Mouse (Mus musculus) midbrain, postnatal 0 days (tissue): ENCODE data around the gene Avpr2. TPM values are rescaled to one million over a fixed set of nuclear protein-coding genes. Genes with fewer than 3 reads are reported as not detected.

Source experiments
- ATAC-seq: fragments of 200-750 bp; cut with Nextera tagmentation; 2 replicates; pipeline ENCODE4 v1.8.0; 2017; ENCODE audit warnings: moderate number of reproducible peaks, mild to moderate bottlenecking, moderate TSS enrichment, moderate library complexity; ENCODE audit not compliant: low FRiP score
- DNase-seq: peaks from one replicate; pipeline ENCODE4 v3.0.0-alpha.2; 2015; ENCODE audit warnings: low spot score
- H3K27ac ChIP-seq: fragments of 300-500 bp; sonication (generic); 2 replicates; pipeline ENCODE4 v1.5.1; 2014; ENCODE audit warnings: low read depth, mild to moderate bottlenecking, low read length, mixed read lengths
- H3K27me3 ChIP-seq: fragments of 300-500 bp; sonication (generic); 2 replicates; pipeline ENCODE4 v1.6.1; 2014; ENCODE audit warnings: low read length, control low read depth, mixed read lengths; ENCODE audit not compliant: insufficient read depth
- H3K36me3 ChIP-seq: fragments of 300-500 bp; sonication (generic); 2 replicates; pipeline ENCODE4 v1.6.1; 2014; ENCODE audit warnings: low read length, control low read depth, mixed read lengths; ENCODE audit not compliant: insufficient read depth
- H3K4me1 ChIP-seq: fragments of 300-500 bp; sonication (generic); 2 replicates; pipeline ENCODE4 v1.6.1; 2014; ENCODE audit warnings: mild to moderate bottlenecking, control low read depth, antibody characterized with exemption, low read length, mixed read lengths; ENCODE audit not compliant: insufficient read depth
- H3K4me2 ChIP-seq: fragments of 300-500 bp; sonication (generic); 2 replicates; pipeline ENCODE4 v1.6.1; 2014; ENCODE audit warnings: low read depth, mild to moderate bottlenecking, low read length, mixed read lengths; ENCODE audit not compliant: poor library complexity, severe bottlenecking
- H3K4me3 ChIP-seq: fragments of 300-500 bp; sonication (generic); 2 replicates; pipeline ENCODE4 v1.5.1; 2014; ENCODE audit warnings: low read depth, mild to moderate bottlenecking, low read length, moderate library complexity
- H3K9ac ChIP-seq: fragments of 300-500 bp; sonication (generic); replicated peaks from 2 replicates; pipeline ENCODE4 v1.6.1; 2014; ENCODE audit warnings: mild to moderate bottlenecking, low read length, moderate library complexity, mixed read lengths; ENCODE audit not compliant: poor library complexity, severe bottlenecking
- H3K9me3 ChIP-seq: fragments of 300-500 bp; sonication (generic); 2 replicates; pipeline ENCODE4 v1.6.1; 2016; ENCODE audit warnings: low read length, control low read depth
- CTCF ChIP-seq: IDR thresholded peaks from 2 replicates; pipeline ENCODE4 v1.5.1; 2016; ENCODE audit warnings: antibody characterized with exemption, mild to moderate bottlenecking
- WGBS: fragments of 180-500 bp; shearing (Covaris S2); extraction: QIAGEN DNeasy Blood & Tissue Kit; methylation state at CpG from one replicate; pipeline ENCODE4 v1.1.7; 2014; 5-methylcytosine and 5-hydroxymethylcytosine counted together
- polyA plus RNA-seq: library from polyadenylated mRNA; unstranded; fragments of >200 nt; fragmentation: Nextera tagmentation; extraction: Ambion mirVana; gene quantifications from 2 replicates; pipeline ENCODE4 v1.2.1, GENCODE M21; 2015
- total RNA-seq: library from RNA; depleted of rRNA; stranded (reverse); fragments of >200 nt; gene quantifications from 2 replicates; pipeline ENCODE4 v1.2.3, GENCODE M21; 2014

The Avpr2 gene
- total and polyA plus RNA-seq, 2 experiments from 2014 or later = not detected

DNA sequence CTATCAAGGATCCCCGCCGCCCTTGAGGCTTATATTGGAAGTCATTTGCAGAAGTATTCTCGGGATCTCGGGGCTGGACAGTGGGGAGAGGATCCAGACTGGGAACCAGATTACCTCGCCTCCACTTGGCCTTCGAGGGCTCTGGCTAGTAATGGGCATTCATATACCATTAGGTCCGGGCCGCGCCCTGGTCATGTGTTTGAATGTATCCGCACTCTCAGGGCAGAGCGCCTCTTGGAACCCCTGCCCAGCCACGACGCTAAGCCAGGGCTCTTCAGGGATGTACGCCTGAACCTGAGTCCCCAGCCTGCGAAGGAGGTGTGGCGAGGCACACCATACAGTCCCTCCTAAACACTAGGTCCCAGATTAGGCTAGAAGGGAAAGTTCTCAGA, 10.9 kb upstream of the Avpr2 start:
- no peak for DNase-seq
- H3K27me3 ChIP-seq = no peaks in the 10 kb centered on the region
- TF ChIP-seq CTCF = no peak
- H3K4me2 ChIP-seq = peak overlapping the region; percentile 57
- H3K9ac ChIP-seq = peak overlapping the region; percentile 63
- H3K9me3 ChIP-seq = no peaks in the 10 kb centered on the region
- WGBS = 28% methylated on average over 16 of the region's 16 CpGs
- no peaks in the 10 kb centered on the region for H3K36me3 ChIP-seq
- H3K4me1 ChIP-seq = no peaks in the 10 kb centered on the region; the same call in 1 of the 2 replicates
- H3K27ac ChIP-seq = peak overlapping the region; percentile 65; the same call in 1 of the 2 replicates
- H3K4me3 ChIP-seq = peak overlapping the region; percentile 53
- ATAC-seq = peak; percentile 55

DNA sequence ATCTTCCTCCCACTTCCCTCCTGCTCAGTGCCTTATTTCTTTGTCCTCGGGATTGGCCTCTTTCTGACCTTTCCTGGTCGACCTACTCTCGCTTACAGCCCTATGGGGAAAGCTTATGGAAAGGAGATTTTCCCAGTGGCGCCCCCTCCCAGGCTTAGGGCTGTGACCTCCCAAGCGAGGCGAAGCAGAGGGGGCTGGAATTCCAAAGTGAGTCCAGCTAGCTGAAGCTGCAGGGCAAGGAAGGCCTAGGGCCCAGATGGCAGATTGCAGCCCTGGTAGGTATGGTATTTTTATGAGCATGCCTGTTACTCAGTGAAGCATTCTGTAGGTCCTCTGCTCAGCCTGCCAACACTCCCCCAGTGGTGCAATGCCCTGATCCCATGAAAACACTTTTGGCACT, 10.4 kb upstream of the Avpr2 start:
- peak overlapping the region; percentile 65; the same call in 1 of the 2 replicates for H3K27ac ChIP-seq
- peak; percentile 32 for TF ChIP-seq CTCF
- no peaks in the 10 kb centered on the region for H3K27me3 ChIP-seq
- H3K4me3 ChIP-seq = peak overlapping the region; percentile 53; the same call in 1 of the 2 replicates
- 21% methylated on average over 6 of the region's 6 CpGs for WGBS
- peak overlapping the region; percentile 63; the same call in 1 of the 2 replicates for H3K9ac ChIP-seq
- ATAC-seq (peak; percentile 17; the same call in 1 of the 2 replicates), DNase-seq (no peak)
- peak overlapping the region; percentile 57 for H3K4me2 ChIP-seq
- H3K4me1 ChIP-seq = no peaks in the 10 kb centered on the region
- no peaks in the 10 kb centered on the region for H3K36me3 ChIP-seq
- H3K9me3 ChIP-seq = no peaks in the 10 kb centered on the region

DNA sequence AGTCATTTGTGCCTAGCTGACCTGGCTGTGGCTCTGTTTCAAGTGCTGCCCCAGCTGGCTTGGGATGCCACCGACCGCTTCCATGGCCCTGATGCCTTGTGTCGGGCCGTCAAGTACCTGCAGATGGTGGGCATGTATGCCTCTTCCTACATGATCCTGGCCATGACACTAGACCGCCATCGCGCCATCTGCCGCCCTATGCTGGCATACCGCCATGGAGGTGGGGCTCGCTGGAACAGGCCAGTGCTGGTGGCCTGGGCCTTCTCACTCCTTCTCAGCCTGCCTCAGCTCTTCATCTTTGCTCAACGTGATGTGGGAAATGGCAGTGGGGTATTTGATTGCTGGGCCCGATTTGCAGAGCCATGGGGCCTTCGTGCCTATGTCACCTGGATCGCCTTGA, 931 bp downstream of the Avpr2 start:
- no peak; the same call in 1 of the 2 replicates for ATAC-seq
- Histone ChIP-seq H3K36me3 (no peaks in the 10 kb centered on the region), H3K4me2 (no peak overlapping the region), H3K9me3 (no peaks in the 10 kb centered on the region), H3K27me3 (no peaks in the 10 kb centered on the region), H3K4me1 (no peaks in the 10 kb centered on the region), H3K9ac (no peak overlapping the region), H3K27ac (no peak overlapping the region), H3K4me3 (no peak overlapping the region)
- DNase-seq = peak; percentile 29
- no peak for TF ChIP-seq CTCF
- WGBS = 88% methylated on average over 14 of the region's 14 CpGs

DNA sequence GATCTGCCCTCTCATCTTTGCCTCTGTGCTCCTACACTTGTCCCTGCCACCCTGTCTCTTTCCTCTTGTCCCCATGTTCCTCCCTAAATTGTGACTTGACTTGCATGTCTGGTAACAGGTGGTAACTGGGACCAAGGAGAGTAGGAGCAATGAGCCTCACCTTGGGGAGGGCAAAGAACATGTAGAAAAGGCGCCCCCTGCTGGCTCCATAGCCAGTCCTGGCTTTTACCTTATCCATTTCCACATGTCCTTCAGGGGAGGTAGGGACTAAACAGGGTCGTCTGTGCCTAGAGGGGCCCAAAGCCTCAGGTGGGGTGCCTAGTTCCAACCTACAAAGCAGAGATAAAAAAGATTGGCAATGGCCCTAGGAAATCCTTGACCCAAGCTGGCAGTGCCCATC, 3.8 kb downstream of the Avpr2 start, which contains the start of gene L1cam:
Gene L1cam (minus strand): TSS at position 387 of the 400 bp plus-strand sequence.
- H3K4me2 ChIP-seq = no peak within 1 kb of the TSS
- H3K9me3 ChIP-seq = no peaks in the 10 kb centered on the region
- WGBS = 16% methylated on average over 2 of the region's 2 CpGs
- ATAC-seq (no peak), DNase-seq (no peak)
- no peak within 1 kb of the TSS for H3K9ac ChIP-seq
- TF ChIP-seq CTCF = peak; percentile 46; the same call in 1 of the 2 replicates
- H3K27ac ChIP-seq = no peak within 1 kb of the TSS
- H3K4me3 ChIP-seq = no peak within 1 kb of the TSS
- H3K27me3 ChIP-seq = no peaks in the 10 kb centered on the region
- H3K36me3 ChIP-seq = no peaks in the 10 kb centered on the region
- no peaks in the 10 kb centered on the region for H3K4me1 ChIP-seq

DNA sequence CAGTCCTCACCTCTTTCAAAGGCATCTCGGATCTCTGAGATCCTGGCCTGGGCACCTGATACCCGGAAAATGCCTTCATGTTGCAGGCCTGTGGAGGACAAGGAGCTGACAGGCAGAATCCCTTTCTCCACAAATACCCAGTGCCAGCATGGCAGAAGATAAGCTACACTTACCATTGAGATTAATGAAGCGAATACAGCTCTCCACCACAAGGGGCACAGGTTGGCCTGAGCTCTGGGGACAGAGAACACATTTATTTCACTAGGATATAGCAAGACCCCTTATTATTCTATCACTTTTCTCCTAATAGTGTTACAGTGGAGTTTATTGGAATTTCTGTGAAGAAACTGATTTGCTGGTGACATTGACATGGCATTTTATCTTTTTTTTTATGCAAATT, 6.1 kb downstream of the Avpr2 start:
- Histone ChIP-seq H3K9ac (no peak overlapping the region), H3K4me3 (no peak overlapping the region), H3K27ac (no peak overlapping the region), H3K36me3 (no peaks in the 10 kb centered on the region), H3K9me3 (no peaks in the 10 kb centered on the region), H3K4me1 (no peaks in the 10 kb centered on the region), H3K27me3 (no peaks in the 10 kb centered on the region), H3K4me2 (no peak overlapping the region)
- ATAC-seq (no peak), DNase-seq (no peak)
- WGBS = 68% methylated on average over 3 of the region's 3 CpGs
- TF ChIP-seq CTCF = peak; percentile 57

DNA sequence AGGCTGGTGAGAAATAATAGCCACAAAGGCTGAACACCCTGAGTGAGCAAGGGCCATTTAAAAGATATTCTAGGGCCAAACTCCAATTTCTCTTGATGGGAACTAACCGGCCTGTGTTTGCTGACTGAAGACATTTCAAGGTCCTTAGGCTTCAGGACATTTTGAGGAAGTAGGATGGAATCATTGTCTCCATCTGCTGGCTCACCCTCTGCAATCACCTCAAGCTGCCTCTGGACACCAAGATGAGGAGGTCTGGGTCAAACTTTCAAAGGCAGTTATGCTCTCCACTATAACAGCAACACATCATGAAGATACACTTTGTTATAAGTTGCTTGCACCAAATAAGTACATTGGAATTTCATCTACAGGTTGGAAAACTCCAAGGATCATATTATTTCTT, 18.1 kb downstream of the Avpr2 start:
- Histone ChIP-seq H3K27me3 (no peaks in the 10 kb centered on the region), H3K9ac (no peak overlapping the region), H3K9me3 (no peaks in the 10 kb centered on the region), H3K4me2 (no peak overlapping the region), H3K4me3 (no peak overlapping the region), H3K4me1 (no peaks in the 10 kb centered on the region), H3K27ac (no peak overlapping the region), H3K36me3 (no peaks in the 10 kb centered on the region)
- no peak for TF ChIP-seq CTCF
- no peak for ATAC-seq
- WGBS = 91% methylated on average over 1 of the region's 1 CpGs
- DNase-seq = no peak
